Mouse (Mus musculus): Measurements from ENCODE around the gene Lhb.
"Not testable (repeated sequence)": the region's sequence is repeated elsewhere in the genome, so short reads cannot be mapped to it uniquely, and the experiment has no call there.

Lhb gene

DNA sequence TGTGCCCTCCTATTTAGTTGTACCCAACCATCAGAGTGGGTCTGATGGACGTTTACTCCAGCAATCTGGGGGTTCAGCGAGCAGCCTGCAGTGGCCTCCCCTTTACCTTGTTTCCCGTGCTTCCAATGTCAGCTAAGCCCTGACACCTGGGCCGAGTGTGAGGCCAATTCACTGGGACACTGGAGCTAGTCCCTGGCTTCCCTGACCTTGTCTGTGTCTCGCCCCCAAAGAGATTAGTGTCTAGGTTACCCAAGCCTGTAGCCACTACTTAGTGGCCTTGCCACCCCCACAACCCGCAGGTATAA lies at the start of gene Lhb:
Gene Lhb (plus strand): TSS at position 206 of the 305 bp plus-strand sequence.
- DNase-seq = no peak

DNA sequence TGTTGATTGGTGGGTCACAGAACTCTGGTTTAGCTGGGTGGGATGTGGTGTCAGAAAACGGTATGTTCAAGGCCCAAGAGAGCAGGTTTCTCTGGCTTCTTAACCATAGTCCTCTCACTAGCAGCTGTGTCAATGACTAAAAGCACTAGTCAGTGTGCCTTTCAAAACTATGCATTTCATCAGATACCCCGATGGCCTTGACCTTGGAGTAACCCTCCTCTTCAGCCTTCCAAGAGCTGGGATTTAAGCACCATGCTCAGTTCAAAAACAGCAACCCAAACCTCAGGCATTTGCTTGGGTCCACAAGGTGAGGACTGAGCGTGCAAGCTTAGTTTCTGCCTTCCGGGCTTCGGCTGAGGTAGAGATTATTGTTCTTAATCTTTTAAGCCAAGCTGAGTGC lies 48.2 kb upstream of the Lhb start:
- DNase-seq = no peak

DNA sequence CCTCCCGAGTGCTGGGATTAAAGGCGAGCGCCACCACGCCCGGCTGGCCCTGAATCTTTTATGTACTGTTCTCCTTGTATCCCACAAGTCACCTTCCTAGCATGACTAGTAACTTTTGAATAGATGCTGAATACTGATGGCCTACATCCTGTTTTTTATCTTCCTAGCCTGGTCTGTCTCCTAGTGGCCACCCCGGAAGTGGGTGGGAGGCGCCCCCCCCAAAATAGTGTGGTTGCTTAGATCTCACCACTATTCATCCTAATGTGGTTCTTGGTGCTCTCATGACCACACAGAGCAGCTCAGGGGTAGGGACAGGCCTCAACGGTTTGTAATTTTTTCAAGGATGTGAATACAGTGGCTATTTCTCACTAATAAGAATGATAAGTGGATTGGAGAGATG lies 46.0 kb upstream of the Lhb start:
- no peak for DNase-seq

DNA sequence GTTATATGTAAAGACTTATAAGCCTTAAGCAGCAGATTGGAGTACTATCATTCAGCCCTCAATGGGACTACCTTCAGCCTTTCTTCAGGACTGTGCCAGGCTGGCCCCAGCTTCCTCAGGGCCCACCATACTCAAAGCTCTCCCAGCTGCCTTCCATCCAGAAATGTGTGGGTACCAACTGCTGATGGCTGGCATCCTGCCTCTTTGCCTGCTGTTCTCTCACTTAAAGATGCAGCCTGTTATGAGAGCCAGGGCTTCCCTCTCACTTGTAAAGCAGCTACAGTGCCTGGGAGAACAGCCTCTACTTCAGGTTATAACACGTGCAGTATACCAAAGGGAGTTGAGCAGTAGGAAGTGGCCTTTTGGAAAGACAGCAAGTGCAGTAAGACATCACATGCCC lies 44.6 kb upstream of the Lhb start:
- no peak for DNase-seq

- DNase-seq = no peak
These were observed 34.5 kb upstream of the Lhb start for GRCm38 (mm10) chr7:45386077-45386476.

DNA sequence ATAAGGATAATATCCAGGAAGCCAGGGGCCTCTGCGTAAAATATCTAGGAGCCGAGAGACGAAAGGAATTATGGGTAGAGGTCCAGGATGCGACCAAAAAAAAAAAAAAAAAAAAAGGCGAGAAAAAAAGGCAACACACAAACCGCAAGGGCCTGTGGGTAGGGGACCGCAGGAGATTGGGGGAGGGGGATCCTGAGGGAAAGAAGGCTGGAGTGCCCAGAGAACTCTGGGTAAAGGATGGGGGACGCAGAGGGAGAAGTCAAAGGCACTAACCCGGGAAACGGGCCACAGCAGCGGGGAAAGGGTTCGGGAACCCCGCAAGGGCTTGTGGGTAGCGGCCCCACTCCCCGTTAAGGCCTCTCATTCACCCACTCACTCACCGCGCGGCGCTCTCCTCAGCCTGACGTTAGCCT lies 25.5 kb upstream of the Lhb start:
- no peak for DNase-seq

DNA sequence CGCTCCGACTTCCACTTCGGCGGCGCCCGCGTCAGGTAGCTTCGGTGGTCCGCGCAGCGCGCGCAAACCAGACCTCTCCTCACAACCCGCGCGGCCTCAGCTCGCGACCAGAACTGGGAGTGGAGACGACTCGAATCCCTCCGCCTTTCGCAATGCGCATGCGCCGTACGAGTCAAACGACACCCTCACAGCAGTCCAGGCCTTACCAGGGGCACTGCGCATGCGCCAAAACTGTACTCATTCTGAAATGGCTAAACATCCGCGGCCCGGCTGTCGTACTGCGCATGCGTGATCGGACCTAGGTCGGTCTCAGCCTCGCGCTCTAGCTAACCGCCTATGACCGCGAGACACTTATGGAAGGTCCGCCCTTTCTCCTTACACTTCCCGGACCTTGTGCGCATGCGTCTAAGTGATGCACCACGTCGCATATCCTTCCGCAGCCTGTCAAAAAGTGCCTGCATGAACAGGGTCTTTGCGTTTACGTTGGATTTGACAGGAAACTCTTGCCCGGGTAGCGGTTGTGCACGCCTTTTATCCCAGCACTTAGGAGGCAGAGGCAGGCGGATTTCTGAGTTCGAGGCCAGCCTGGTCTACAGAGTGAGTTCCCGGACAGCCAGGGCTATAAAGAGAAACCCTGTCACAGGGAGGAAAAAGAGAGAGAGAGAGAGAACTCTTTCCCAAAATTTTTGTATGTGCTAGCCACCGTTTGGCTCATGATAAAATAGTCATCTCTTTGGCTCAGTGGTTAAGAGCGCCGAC lies 24.9 kb upstream of the Lhb start, which contains the start of gene Snrnp70:
Gene Snrnp70 (minus strand): TSS at position 165 of the 759 bp plus-strand sequence.
- peak; percentile 100 for DNase-seq

DNA sequence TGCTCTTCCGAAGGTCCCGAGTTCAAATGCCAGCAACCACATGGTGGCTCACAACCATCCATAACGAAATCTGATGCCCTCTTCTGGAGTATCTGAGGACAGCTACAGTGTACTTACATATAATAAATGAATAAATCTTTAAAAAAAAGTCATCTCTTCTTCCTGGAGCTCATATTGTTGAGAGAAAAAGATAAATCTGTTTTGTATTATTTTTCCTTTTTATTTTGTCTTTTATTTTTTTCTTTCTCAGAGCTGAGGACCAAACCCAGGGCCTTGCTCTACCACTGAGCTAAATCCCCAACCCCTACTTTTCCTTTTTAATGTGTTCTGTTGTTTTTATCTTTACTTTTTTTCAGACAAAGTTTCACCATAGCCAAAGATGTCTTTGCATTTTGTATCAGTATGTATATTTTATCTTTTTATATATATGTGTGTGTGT lies 24.3 kb upstream of the Lhb start:
- DNase-seq = not testable (repeated sequence)

- no peak for DNase-seq
These were observed 23.8 kb upstream of the Lhb start for GRCm38 (mm10) chr7:45396787-45397186.

DNA sequence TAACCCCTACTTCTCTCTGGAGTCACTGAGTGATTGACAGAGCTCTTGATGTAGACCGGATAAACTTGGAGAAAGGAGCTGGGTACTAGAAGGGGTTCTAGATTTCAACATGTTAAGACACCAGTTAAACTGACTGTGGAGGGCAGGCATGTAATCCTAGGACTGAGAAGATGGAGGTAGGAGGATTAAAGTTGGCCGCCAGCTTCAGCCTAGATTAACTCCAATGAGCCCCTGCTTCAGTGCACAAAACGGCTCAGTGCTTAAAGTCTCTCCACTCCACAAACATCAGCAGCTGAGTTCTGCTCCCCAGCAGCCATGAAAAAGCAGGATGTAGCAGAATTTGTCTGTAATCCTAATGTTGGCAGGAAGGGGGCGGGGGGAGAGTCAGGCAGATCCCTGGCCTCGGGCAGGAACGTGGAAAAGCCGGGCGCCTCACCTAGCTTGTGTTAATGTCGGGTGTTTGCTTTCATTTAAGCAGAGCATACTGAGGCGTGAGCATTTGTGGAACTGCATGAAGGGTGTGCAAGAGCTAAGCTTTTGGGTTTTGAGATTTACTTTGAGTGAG lies 19.0 kb upstream of the Lhb start:
- DNase-seq = peak; percentile 69

GRCm38 (mm10) chr7:45403532-45404261 lies 16.9 kb upstream of the Lhb start:
- peak; percentile 83 for DNase-seq

- DNase-seq = peak; percentile 54
These were observed 15.2 kb upstream of the Lhb start, which contains the start of gene Kcna7 for GRCm38 (mm10) chr7:45405091-45406075. TSS of gene Kcna7 (plus strand) at chr7:45405653.

DNA sequence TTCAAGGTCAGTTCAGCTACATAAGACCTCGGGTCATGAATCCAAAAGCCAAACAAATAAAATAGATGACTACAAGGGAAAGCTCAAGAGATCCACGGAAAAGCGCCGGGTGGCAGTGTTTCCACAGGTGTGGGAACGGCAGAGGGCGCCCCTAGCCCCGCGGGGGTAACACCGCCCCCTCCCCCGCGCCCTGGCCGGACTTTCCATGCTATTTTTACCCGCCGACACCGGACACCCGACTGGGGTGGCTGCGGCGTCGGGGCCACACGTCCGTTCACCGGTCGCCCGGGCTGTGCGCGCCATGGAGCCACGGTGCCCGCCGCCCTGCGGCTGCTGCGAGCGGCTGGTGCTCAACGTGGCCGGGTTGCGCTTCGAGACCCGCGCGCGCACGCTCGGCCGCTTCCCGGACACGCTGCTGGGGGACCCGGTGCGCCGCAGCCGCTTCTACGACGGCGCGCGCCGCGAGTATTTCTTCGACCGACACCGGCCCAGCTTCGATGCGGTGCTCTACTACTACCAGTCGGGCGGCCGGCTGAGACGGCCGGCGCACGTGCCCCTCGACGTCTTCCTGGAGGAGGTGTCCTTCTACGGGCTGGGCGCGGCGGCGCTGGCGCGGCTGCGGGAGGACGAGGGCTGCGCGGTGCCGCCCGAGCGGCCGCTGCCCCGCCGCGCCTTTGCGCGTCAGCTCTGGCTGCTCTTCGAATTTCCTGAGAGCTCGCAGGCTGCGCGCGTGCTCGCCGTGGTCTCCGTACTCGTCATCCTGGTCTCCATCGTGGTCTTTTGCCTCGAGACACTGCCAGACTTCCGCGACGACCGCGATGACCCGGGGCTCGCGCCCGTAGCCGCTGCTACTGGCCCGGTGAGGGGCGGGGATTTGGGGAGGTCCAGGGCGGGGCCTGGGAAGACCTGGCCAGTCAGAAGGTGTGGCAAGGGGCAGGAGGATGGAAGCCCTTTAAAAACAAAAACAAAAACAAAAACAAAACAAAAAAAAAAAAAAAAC lies 14.2 kb upstream of the Lhb start:
- DNase-seq = no peak

DNA sequence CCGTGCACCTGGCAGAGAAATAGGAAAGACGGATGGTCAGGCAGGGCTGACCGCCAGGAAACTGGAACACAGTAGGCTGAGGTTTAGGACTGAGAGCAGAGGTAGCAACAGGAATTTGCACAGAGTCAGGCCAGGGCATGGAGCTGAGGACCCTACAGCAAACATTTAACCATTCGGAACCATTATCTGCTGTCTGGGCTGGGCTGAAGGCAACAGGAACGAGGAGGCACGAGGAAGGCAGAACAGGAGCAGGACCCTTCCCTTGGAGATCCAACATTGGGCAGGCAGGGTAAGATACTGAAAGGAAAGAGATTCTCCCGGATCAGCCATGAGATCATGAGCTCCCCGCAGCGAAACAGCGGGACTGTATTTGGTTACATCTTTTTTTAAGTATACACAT lies 12.8 kb upstream of the Lhb start:
- no peak for DNase-seq

DNA sequence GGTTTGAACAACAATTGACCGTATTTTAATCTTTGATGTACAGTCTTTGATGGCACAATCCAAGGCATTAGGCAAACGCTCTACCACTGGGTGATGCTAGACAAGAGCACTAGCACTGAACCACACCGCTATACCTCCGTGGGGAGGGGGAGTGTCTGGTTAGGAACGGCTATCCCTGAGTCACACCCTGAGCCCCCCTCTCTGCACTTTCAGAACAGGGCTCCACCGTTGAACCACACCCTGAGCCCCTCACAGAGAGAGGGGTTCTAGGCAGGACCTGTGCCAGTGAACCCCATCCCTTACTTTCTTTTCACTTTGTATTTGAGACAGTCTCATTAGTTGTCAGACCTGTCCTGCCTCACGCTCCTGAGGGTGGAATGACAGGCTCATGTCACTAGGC lies 12.3 kb upstream of the Lhb start:
- no peak for DNase-seq

DNA sequence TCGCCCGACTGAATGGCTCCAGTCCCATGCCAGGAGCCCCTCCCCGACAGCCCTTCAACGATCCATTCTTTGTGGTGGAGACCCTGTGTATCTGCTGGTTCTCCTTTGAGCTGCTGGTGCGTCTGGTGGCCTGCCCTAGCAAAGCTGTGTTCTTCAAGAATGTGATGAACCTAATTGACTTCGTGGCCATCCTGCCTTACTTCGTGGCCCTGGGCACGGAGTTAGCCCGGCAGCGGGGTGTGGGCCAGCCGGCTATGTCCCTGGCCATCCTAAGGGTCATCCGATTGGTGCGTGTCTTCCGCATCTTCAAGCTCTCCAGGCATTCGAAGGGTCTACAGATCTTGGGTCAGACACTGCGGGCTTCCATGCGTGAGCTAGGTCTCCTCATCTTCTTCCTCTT lies 11.7 kb upstream of the Lhb start:
- no peak for DNase-seq

- no peak for DNase-seq
These were observed 11.0 kb upstream of the Lhb start for GRCm38 (mm10) chr7:45409497-45410163.

DNA sequence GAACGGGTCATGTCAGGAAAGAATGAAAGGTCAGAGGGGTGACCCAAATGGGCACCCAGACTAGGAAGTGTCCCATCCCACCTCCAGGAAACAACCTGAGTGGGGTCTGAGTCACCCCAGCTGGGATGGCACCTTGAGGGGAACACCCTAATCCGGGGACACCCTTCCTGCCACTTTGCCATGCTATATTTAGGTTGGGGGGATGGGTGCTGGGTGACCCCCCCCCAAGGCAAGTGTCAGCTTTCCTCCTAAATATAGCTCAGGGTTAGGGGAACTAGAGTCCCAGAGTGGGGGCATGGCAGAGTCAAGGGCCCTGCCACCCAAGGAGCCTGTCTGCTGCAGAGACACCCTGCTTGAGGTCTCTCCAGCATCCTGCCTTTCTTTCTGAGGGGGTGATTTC lies 8.2 kb upstream of the Lhb start:
- DNase-seq = no peak

DNA sequence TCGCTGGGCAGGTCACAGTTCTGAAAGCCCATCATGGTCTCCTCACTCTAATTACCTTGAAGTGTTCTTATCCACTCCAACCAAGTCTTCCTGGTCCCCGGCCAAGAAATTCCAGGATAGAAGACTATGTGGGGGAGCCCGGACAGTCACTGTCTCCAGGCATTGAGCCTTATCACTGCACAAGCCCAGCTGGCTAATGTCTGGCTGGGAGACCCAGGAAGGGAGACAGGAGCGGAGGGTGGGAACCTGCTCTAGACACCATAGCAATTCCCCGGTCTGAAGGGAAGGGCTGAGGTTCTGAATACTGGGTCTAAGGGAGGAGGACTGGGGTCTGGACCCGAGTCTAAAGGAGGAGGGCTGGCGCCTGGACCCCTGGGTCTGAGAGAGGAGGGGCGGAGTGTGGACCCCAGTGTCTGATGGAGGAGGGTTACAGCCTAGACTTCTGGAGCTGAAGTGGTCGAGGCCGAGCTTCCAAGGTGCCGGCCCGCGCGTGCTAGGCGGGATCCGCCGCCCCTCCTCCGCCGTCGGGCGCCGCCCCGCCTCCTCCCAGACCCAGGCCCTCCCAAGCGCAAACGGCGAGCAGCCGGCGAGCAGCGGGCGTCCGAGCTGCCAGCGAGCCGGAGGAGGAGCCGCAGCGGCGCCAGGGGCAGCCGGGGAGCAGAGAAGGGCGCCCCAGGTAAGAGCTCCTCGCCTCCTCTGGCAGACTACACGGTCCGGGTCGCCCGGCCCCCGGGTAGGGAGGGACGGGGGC lies 7.3 kb upstream of the Lhb start, which contains the start of gene Ntf5:
Gene Ntf5 (plus strand): TSS at position 583 of the 751 bp plus-strand sequence.
- DNase-seq = peak; percentile 63
